Mouse (Mus musculus) brain, embryonic 14.5 days (tissue): ENCODE results near the gene Gm4763.

ENCODE experiments used
- CTCF ChIP-seq: fragments of 200-500 bp; IDR thresholded peaks from 2 replicates; pipeline ENCODE4 v1.5.1; 2012; ENCODE audit warnings: inconsistent platforms, mild to moderate bottlenecking, moderate library complexity, borderline replicate concordance; ENCODE audit not compliant: insufficient read depth, insufficient read length; ENCODE audit errors: extremely low read depth
- POLR2A ChIP-seq: fragments of 200-500 bp; IDR thresholded peaks from 2 replicates; pipeline ENCODE4 v1.6.1; 2012; ENCODE audit warnings: mild to moderate bottlenecking, inconsistent platforms, borderline replicate concordance; ENCODE audit not compliant: poor library complexity, insufficient read depth, insufficient read length, severe bottlenecking; ENCODE audit errors: extremely low read depth

- TF ChIP-seq CTCF (no peak), POLR2A (no peak)
These were observed 34.5 kb upstream of the Gm4763 start for GRCm38 (mm10) chr7:24761161-24761560.
